Mouse (Mus musculus) E14TG2a.4 (cell line): ENCODE measurements at regions not wholly inside any gene's neighbourhood (a gene's known extent, or its start where the extent isn't known, plus 50 kb on each side); places are given as distances from the start of the nearest gene placed in this dataset.

ENCODE experiments used
- CTCF ChIP-seq: conservative IDR thresholded peaks from 2 replicates; pipeline ENCODE4 v1.5.1; 2014; ENCODE audit warnings: low read length
- NANOG ChIP-seq: IDR thresholded peaks from 2 replicates; pipeline ENCODE4 v1.6.1; 2014; ENCODE audit warnings: borderline replicate concordance, low read length, mixed read lengths
- POU5F1 ChIP-seq: IDR thresholded peaks from 2 replicates; pipeline ENCODE4 v1.6.1; 2014; ENCODE audit warnings: low read length, borderline replicate concordance

GRCm38 (mm10) chr10:84056323-84057169, 333.9 kb downstream of the 1500009L16Rik start:
- no peak for TF ChIP-seq CTCF
- no peak for TF ChIP-seq NANOG
- no peak for TF ChIP-seq POU5F1
